Mouse (Mus musculus): ENCODE results near the gene Pum1. TPM values are rescaled to one million over a fixed set of nuclear protein-coding genes. Genes with fewer than 3 reads are reported as not detected.
"Not testable (repeated sequence)": the region's sequence is repeated elsewhere in the genome, so short reads cannot be mapped to it uniquely, and the experiment has no call there.

Gene Pum1
- total RNA-seq, 2 experiments from 2014 or later, result 106 to 110 TPM

GRCm38 (mm10) chr4:130671079-130671845, 8.1 kb downstream of the Pum1 start:
- H3K27ac ChIP-seq, result no peak overlapping the region
- no peak for DNase-seq (ENCODE audit: extremely low spot score in 1 of 2, low spot score in 2 of 2)
- intact Hi-C loops (cut with DNase I), result no loop called here
- no peak overlapping the region for H3K4me3 ChIP-seq
- TF ChIP-seq CTCF (IDR thresholded peaks at IDR 0.05), result no peak

GRCm38 (mm10) chr4:130672161-130672560, 9.0 kb downstream of the Pum1 start:
- Histone ChIP-seq H3K4me3 (no peak overlapping the region), H3K27ac (no peak overlapping the region)
- intact Hi-C loops (cut with DNase I), result no loop called here
- no peak for DNase-seq (ENCODE audit: extremely low spot score in 1 of 2, low spot score in 2 of 2)
- TF ChIP-seq CTCF (IDR thresholded peaks at IDR 0.05), result no peak

- no peak overlapping the region for H3K27ac ChIP-seq
- intact Hi-C loops (cut with DNase I), result no loop called here
Observed at GRCm38 (mm10) chr4:130676746-130677145, 13.6 kb downstream of the Pum1 start.

GRCm38 (mm10) chr4:130678149-130678548, 15.0 kb downstream of the Pum1 start:
- Histone ChIP-seq H3K27ac (no peak overlapping the region), H3K4me3 (no peak overlapping the region)
- no peak for DNase-seq (ENCODE audit: extremely low spot score in 1 of 2, low spot score in 2 of 2)
- intact Hi-C loops (cut with DNase I), result no loop called here
- TF ChIP-seq CTCF (IDR thresholded peaks at IDR 0.05), result no peak

More at GRCm38 (mm10) chr4:130676746-130677145, 13.6 kb downstream of the Pum1 start:
- no peak for DNase-seq (ENCODE audit: extremely low spot score in 1 of 2, low spot score in 2 of 2)
- TF ChIP-seq CTCF (IDR thresholded peaks at IDR 0.05), result no peak
- H3K4me3 ChIP-seq, result no peak overlapping the region

GRCm38 (mm10) chr4:130680676-130681075, 17.6 kb downstream of the Pum1 start:
- H3K4me3 ChIP-seq, result no peak overlapping the region
- no peak for TF ChIP-seq CTCF (IDR thresholded peaks at IDR 0.05)
- no peak for DNase-seq (ENCODE audit: extremely low spot score in 1 of 2, low spot score in 2 of 2)
- no peak overlapping the region for H3K27ac ChIP-seq
- intact Hi-C loops (cut with DNase I), result no loop called here

GRCm38 (mm10) chr4:130683051-130683450, 19.9 kb downstream of the Pum1 start:
- H3K4me3 ChIP-seq; DNase-seq (ENCODE audit: extremely low spot score in 1 of 2, low spot score in 2 of 2); intact Hi-C loops (cut with DNase I); H3K27ac ChIP-seq: not testable (repeated sequence)

- intact Hi-C loops (cut with DNase I), result no loop called here
- no peak for DNase-seq (ENCODE audit: extremely low spot score in 1 of 2, low spot score in 2 of 2)
- Histone ChIP-seq H3K4me3 (no peak overlapping the region), H3K27ac (no peak overlapping the region)
- no peak for TF ChIP-seq CTCF (IDR thresholded peaks at IDR 0.05)
Observed at GRCm38 (mm10) chr4:130693936-130694335, 30.8 kb downstream of the Pum1 start.

GRCm38 (mm10) chr4:130694982-130695381, 31.9 kb downstream of the Pum1 start:
- no peak overlapping the region for H3K27ac ChIP-seq
- TF ChIP-seq CTCF (IDR thresholded peaks at IDR 0.05), result no peak
- no peak for DNase-seq (ENCODE audit: extremely low spot score in 1 of 2, low spot score in 2 of 2)
- intact Hi-C loops (cut with DNase I), result no loop called here
- H3K4me3 ChIP-seq, result no peak overlapping the region

- intact Hi-C loops (cut with DNase I), result no loop called here
- Histone ChIP-seq H3K27ac (no peak overlapping the region), H3K4me3 (no peak overlapping the region)
- no peak for DNase-seq (ENCODE audit: extremely low spot score in 1 of 2, low spot score in 2 of 2)
- TF ChIP-seq CTCF (IDR thresholded peaks at IDR 0.05), result no peak
Observed at GRCm38 (mm10) chr4:130701061-130701460, 37.9 kb downstream of the Pum1 start.

- DNase-seq (ENCODE audit: extremely low spot score in 1 of 2, low spot score in 2 of 2), result no peak
- intact Hi-C loops (cut with DNase I), result no loop called here
- H3K4me3 ChIP-seq, result no peak overlapping the region
- no peak for TF ChIP-seq CTCF (IDR thresholded peaks at IDR 0.05)
- no peak overlapping the region for H3K27ac ChIP-seq
Observed at GRCm38 (mm10) chr4:130702835-130703535, 39.9 kb downstream of the Pum1 start.

- Histone ChIP-seq H3K4me3 (no peak overlapping the region), H3K27ac (no peak overlapping the region)
- TF ChIP-seq CTCF (IDR thresholded peaks at IDR 0.05), result no peak
- intact Hi-C loops (cut with DNase I), result no loop called here
- no peak for DNase-seq (ENCODE audit: extremely low spot score in 1 of 2, low spot score in 2 of 2)
Observed at GRCm38 (mm10) chr4:130703601-130704000, 40.5 kb downstream of the Pum1 start.

GRCm38 (mm10) chr4:130704615-130705014, 41.5 kb downstream of the Pum1 start:
- Histone ChIP-seq H3K4me3 (no peak overlapping the region), H3K27ac (no peak overlapping the region)
- intact Hi-C loops (cut with DNase I), result no loop called here
- DNase-seq (ENCODE audit: extremely low spot score in 1 of 2, low spot score in 2 of 2), result no peak
- no peak for TF ChIP-seq CTCF (IDR thresholded peaks at IDR 0.05)

All from left cerebral cortex, adult 2 months (tissue).